8 mouse cellular contexts compared by ENCODE assay signal in genomic region chr3:34773678-34774425, GRCm38 (mm10).
DNase-seq lines count a peak whose midpoint lies in the region; ATAC-seq and TF ChIP-seq lines count a peak whose summit lies in the region.

No protein-coding gene starts in this region.

- H3K36me3 ChIP-seq in forebrain, embryonic 15.5 days: no peaks in the 10 kb centered on the region
- H3K36me3 ChIP-seq in limb, embryonic 14.5 days (ENCODE audit: control insufficient read depth, insufficient read depth, low read length): no peaks in the 10 kb centered on the region
- no peaks in the 10 kb centered on the region for H3K36me3 ChIP-seq in liver, embryonic 12.5 days

- no peaks in the 10 kb centered on the region for H3K27me3 ChIP-seq in forebrain, embryonic 15.5 days
- H3K27me3 ChIP-seq in limb, embryonic 14.5 days (ENCODE audit: control insufficient read depth, insufficient read depth, low read length): no peaks in the 10 kb centered on the region
- no peaks in the 10 kb centered on the region for H3K27me3 ChIP-seq in liver, embryonic 12.5 days (replicated peaks)

- peak overlapping the region; percentile 59 for H3K27ac ChIP-seq in forebrain, embryonic 15.5 days (replicated peaks)
- no peak overlapping the region for H3K27ac ChIP-seq in limb, embryonic 14.5 days (replicated peaks; ENCODE audit: low read depth, low read length)
- H3K27ac ChIP-seq in liver, embryonic 12.5 days: no peak overlapping the region

- 24% methylated on average over 23 of the region's 23 CpGs for WGBS in forebrain, embryonic 15.5 days
- 19% methylated on average over 23 of the region's 23 CpGs for WGBS in limb, embryonic 14.5 days
- WGBS in liver, embryonic 12.5 days (ENCODE audit: insufficient replicate concordance): 25% methylated on average over 23 of the region's 23 CpGs

- DNase-seq in adrenal gland, postnatal 14 days: peak; percentile 14
- DNase-seq in adrenal gland, adult 18-20 months (ENCODE audit: low spot score in 2 of 2): no peak
- peak; percentile 20 for DNase-seq in left cerebral cortex, postnatal 4 days
- no peak for DNase-seq in left cerebral cortex, adult 11 months (ENCODE audit: low spot score)
- peak; percentile 71 for DNase-seq in limb, embryonic 14.5 days (ENCODE audit: low spot score)
- DNase-seq in spleen, adult 18-20 months: no peak

- peaks cover 10% of the 10 kb centered on the region for H3K4me1 ChIP-seq in forebrain, embryonic 15.5 days
- H3K4me1 ChIP-seq in limb, embryonic 14.5 days (ENCODE audit: control insufficient read depth, insufficient read depth, low read length): peaks cover 4% of the 10 kb centered on the region; the same call in 1 of the 2 replicates
- no peaks in the 10 kb centered on the region for H3K4me1 ChIP-seq in liver, embryonic 12.5 days

- H3K9me3 ChIP-seq in forebrain, embryonic 15.5 days: no peaks in the 10 kb centered on the region
- no peaks in the 10 kb centered on the region for H3K9me3 ChIP-seq in limb, embryonic 14.5 days (ENCODE audit: control insufficient read depth, low read length)
- H3K9me3 ChIP-seq in liver, embryonic 12.5 days (replicated peaks): no peaks in the 10 kb centered on the region

- intact Hi-C loops in left cerebral cortex, postnatal 4 days (cut with DNase I): no loop called here

- TF ChIP-seq POLR2A in limb, embryonic 14.5 days (IDR thresholded peaks at IDR 0.05; ENCODE audit: borderline replicate concordance, extremely low read depth, insufficient read depth, insufficient read length): no peak

- 0 out of 2 replicates have a peak overlapping the region, but pooled peaks have one; percentile 17 for H3K4me3 ChIP-seq in forebrain, embryonic 15.5 days
- H3K4me3 ChIP-seq in limb, embryonic 14.5 days (replicated peaks; ENCODE audit: low read length): no peak overlapping the region
- no peak overlapping the region for H3K4me3 ChIP-seq in liver, embryonic 12.5 days

- peak; percentile 78 for ATAC-seq in forebrain, embryonic 15.5 days (replicated peaks)
- peak; percentile 50; the same call in 1 of the 2 replicates for ATAC-seq in limb, embryonic 14.5 days (ENCODE audit: low FRiP score, low read depth)
- no peak for ATAC-seq in liver, embryonic 12.5 days

- H3K4me2 ChIP-seq in forebrain, embryonic 15.5 days (replicated peaks): peak overlapping the region; percentile 44
- H3K4me2 ChIP-seq in limb, embryonic 14.5 days (replicated peaks; ENCODE audit: low read depth, low read length, severe bottlenecking): peak overlapping the region; percentile 36
- H3K4me2 ChIP-seq in liver, embryonic 12.5 days: no peak overlapping the region

- 0 out of 2 replicates have a peak overlapping the region, but pooled peaks have one; percentile 23 for H3K9ac ChIP-seq in forebrain, embryonic 15.5 days (replicated peaks)
- H3K9ac ChIP-seq in limb, embryonic 14.5 days (ENCODE audit: low read depth, low read length, severe bottlenecking): no peak overlapping the region
- no peak overlapping the region for H3K9ac ChIP-seq in liver, embryonic 12.5 days

Comparison
In these comparisons a context has a peak if more than half of its experiments do, and no peak if none do; other contexts are left out.
1. DNase-seq: peak in adrenal gland, postnatal 14 days (single experiment), left cerebral cortex, postnatal 4 days (single experiment) and limb, embryonic 14.5 days (single experiment); none in adrenal gland, adult 18-20 months (0 of 2), left cerebral cortex, adult 11 months (single experiment) and spleen, adult 18-20 months (0 of 2).